Mouse (Mus musculus) left cerebral cortex, postnatal 10 days (tissue): Measurements from ENCODE around the gene Sorbs2. TPM values are rescaled to one million over a fixed set of nuclear protein-coding genes. Genes with fewer than 3 reads are reported as not detected.

Source experiments
- DNase-seq, 2 experiments: peaks; one replicate each; pipeline ENCODE4 v3.0.0; 2021 to 2022; ENCODE audit warnings: low spot score in 2 of 2, mixed read lengths in 1 of 2; ENCODE audit errors: extremely low spot score in 1 of 2
- intact Hi-C: fragments of 180-260 bp; cut with DNase I; formaldehyde crosslinking; loops from one replicate; pipeline ENCODE4 v1.15.1; 2025
- total RNA-seq, 2 experiments: library from RNA; stranded (reverse); gene quantifications; 2 replicates each; pipeline ENCODE4 v1.2.3; 2021

Sorbs2 gene
- total RNA-seq, 2 experiments from 2014 or later = 188 to 191 TPM

DNA sequence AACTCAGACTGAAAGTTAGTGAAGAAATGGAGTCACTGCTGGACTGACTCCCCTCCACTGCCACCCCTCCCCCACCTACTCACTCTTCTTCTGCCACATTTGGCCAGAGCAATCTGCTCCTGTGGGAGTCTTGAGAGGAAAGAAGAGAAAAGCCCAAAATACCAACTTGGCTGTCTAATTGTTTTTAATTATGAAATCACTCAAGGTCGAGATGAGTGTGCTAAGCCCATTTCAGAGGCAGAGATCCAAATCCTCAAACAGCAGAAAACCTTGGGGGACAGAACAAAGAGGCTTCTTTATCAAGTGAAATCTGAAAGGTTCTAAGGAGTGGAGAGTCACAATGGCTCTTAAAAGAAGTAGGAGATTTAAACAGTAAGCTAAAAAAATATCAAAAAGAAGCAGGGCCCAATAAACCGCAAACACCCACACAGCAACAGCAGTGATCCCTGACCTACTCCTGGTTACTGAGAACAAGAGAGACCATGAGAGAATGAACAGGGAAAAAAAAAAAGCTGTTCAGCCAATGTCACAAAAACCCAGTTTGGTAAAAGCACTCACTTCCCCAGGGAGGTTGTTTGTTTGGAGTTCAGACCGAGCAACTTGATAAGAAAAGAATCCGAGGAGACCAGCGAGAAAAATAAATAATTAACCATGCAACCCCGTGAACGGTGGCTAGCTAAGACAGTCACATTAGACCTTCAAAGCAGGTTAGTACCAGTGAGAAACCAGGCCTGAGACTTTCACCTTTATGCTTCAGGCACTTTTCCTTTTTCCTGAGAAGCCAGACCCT, 103.0 kb downstream of the Sorbs2 start:
- intact Hi-C loops = no loop called here
- DNase-seq = no peak

DNA sequence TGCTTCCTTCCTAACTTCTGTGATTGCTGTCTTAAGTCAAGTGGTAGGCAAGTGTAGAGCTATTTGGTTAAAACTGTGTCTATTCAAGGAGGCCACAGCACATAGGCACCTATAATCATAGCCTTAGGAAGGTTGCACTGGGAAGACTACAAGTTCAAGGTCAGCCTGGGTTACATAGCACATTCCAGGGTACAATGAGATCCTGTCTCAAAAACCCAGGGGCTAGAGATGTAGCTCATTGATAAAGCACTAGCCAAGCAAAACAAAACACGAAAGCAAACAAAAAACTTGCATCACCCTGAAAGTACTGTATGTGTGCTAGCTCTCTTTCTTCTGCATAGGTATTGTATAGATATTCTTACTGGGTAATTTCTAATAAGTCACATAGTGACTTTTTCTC, 103.7 kb downstream of the Sorbs2 start:
- intact Hi-C loops = no loop called here
- DNase-seq = no peak

DNA sequence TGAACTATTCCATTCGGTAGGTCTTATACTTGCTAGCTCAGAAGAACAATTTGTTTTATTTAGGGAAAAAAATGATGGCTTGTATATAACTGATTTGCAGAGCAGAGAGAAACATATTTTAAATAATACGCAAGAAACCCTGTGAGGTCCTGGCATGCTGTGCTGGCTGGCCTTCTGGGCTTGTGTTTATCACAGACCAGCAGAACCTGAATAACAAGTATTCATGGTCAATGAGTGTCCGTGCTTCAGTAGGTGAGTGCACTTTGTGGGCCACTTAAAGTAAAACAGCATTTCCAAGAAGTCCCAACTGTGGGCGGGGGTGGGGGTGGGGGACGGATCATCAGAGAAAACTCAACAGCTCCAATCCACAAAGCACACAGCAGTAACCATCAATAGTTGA, 107.0 kb downstream of the Sorbs2 start:
- no peak for DNase-seq
- intact Hi-C loops = no loop called here

DNA sequence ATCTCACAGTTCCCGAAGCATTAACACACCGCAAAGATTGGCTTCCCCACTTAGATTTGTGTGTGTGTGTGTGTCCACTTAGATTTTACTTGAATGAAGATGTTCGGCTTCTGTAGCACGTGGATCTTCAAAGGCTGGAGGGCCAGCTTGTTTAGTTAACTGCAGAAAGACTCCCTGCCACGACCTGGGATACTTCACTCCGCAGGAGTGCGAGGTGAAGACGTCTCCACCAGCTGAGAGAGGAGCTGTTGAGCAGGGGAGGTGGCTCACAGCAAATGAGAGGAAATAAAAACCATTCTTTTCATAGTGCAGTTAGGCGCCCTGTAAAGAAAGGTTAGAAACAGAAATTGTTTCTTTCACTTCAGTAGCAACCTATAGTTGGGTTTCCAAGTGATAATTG, 107.5 kb downstream of the Sorbs2 start:
- DNase-seq = no peak
- intact Hi-C loops = no loop called here

DNA sequence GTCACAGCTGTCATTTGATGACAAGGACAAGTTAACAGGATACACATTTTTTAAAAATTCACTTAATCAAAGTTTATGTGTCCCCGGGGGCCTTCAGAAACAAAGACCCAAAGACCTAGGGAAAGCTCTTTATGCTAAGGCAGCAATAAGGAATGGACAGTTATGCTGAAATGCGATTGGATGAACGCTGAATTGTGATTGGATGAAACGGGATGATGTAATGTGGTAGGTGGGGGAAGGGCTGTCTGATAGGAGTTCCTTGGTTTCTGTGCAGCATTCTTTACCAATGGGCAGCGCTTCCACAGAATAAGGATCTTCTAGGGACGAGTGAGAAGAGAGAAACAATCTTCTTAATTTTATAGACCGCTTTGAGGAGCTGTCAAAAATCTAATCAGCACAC, 108.0 kb downstream of the Sorbs2 start:
- intact Hi-C loops = no loop called here
- no peak for DNase-seq

DNA sequence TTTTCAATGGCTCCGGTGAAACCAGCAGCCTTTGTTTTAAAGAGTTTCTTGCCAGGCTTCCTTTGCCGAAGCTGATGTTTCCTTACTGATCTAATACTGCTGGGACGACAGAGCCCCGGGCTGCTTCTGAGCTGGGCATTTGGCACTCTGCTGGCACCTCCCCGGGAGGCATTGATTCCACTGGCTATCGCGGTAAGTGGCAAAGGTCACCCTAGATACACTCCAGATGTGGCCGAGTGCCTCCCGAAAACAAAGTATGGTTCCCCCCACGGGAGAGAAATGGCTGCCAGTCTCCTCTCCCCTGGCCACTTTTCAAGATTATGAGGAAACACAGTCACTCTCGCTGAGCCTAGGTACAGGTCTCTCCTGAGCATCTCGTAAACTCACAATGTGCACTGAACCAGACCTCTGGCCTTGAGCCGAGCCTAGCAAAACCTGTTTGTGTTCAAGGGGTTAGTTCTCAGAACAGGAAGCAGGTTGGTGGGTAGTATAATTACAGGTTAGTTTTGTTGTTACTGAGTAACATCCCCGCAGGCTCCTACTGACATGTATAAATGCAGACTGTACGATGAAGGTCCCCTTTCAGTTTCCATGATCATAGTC, 114.1 kb downstream of the Sorbs2 start:
- intact Hi-C loops = no loop called here

DNA sequence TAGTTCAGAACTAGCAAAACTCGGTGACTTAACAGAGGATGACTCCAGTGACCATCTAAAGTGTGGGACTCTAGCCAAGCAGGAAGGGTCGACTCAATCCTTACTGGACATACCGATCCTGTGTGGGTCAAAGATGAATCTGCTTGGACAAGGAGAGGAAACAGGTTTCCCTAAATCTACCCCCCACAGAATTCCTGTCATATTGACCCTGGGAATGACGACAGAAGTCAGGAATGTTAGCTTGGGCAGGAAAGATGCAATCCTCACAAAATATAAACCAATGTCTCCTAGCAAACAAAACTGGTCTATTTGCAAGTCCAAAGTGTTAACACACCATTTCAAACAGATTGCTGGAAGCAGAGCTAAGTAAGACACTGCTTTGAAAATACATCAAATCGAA, 118.8 kb downstream of the Sorbs2 start:
- no peak for DNase-seq
- intact Hi-C loops = loop anchor here (5.0 kb wide), 1 partner anchor 174 kb away; no protein-coding TSS in a partner anchor

More for the DNA sequence above, 114.1 kb downstream of the Sorbs2 start:
- DNase-seq = no peak

DNA sequence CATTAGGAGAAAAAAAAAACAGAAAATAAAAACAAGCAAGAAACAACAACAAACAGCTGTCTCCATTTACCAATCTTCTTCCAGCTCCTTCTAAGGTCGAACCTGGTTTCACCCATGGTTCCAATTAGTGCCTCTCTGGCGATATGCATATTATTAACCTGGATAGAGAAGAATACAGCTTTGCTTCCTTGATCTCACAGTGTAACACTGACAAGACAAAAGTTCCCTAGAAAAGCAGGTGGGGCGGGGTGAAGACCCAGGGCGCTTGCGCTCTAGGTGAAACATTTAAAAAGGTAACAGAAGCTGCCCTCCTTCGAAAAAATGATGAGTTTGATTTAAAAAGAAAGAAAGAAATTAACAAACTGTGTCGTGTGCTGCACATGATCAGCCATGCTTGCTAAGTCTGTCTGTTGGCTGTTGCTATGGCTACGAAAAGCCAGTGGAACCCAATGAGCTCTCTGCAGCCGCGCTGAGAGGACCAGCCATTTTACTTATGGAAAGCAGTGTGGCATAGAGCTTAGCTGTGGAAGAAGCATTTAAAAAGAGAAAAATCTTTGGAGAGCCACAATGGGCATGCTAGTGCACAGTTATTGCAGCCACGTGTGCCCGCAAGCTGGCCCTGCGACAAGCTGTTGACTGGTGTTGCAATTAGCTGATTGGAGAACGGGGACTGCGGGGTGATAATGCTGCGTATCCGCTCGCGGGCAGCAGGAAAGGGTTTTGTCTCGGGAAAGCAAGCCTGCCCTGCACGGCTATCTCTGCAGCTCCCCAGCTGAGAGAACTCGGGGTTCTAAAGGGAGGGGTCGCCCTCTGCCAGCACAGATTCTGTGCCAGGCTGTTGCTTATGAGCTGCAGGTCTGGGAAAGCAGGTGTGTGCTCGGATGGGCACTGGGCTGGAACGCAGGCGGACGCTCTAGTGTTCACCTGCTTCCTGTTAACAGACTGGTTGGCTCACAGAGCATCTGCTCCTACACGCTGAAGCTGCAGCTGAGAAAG, 120.0 kb downstream of the Sorbs2 start:
- intact Hi-C loops = loop anchor here (5.0 kb wide), 1 partner anchor 175 kb away; no protein-coding TSS in a partner anchor

DNA sequence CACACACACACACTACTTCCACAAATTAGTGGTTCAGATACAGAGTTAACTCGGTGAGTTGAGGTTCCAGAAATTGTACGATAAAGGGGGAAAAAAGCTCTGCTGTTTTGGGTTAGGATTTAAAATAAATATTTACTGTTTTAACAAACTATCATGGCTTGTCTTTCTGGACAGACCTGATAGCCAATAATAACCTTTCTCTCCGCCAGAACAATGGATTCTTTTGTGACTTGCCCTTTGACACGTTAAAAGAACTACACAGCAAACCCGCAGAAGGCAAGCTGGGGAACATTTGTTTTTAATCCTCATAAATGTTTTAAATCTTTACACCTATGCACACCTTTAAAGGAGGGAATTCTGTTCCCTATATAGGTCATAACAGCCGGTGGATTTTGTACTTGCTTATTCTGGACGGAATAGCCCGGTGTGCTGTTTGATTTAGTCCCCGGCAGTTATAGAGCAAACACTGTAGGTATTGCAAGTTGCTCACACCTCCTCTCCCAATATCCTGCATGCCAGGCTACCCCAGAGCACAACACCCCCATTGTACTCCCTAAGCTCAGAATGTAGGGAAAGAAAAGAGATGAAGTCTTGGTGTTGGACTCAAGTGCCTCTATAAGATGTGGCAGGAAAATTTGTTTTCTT, 121.0 kb downstream of the Sorbs2 start:
- intact Hi-C loops = loop anchor here (5.0 kb wide), 1 partner anchor 176 kb away; no protein-coding TSS in a partner anchor
- DNase-seq = no peak

More for the DNA sequence above, 120.0 kb downstream of the Sorbs2 start:
- DNase-seq = peak; percentile 75 to 86

DNA sequence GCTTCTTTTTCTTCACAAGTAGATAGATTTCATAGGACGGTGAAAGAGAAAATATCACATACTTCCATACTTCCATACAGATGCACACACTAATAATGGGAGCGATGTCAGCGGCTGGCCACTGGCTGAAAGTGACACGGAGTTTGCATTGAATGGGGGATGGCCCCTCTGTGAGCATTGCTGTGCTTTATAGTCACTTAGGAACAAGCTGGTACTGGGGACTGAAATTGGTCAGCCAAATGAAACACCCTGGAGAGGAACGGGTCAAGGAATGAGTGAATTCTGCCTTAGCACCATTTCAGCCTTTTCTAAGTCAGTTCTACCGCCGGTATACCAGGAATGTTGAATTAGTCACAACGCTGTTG, 121.5 kb downstream of the Sorbs2 start:
- DNase-seq = no peak
- intact Hi-C loops = loop anchor here (5.0 kb wide), 1 partner anchor 177 kb away; no protein-coding TSS in a partner anchor

DNA sequence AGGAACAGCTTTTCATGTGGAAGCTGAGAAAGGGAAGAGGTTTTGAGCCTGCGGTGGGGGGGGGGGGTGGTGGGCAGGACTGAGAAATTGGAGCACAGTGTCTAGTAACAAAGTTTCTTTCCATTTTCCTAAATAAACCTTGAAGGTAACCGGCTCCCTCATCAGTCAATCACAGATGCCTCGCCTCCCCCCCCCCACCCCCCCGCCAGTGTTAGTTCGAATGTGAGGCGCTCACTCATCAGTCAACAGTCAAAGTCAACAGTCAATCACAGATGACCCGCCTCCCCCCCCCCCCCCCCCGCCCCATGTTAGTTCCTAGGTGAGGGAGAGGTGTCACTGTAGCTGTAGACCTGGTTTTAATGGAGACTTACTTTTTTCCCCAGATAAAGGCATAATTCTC, 123.4 kb downstream of the Sorbs2 start:
- intact Hi-C loops = loop anchor here (5.0 kb wide), 1 partner anchor 124 kb away; the partner anchor contains the start of gene Sorbs2

DNA sequence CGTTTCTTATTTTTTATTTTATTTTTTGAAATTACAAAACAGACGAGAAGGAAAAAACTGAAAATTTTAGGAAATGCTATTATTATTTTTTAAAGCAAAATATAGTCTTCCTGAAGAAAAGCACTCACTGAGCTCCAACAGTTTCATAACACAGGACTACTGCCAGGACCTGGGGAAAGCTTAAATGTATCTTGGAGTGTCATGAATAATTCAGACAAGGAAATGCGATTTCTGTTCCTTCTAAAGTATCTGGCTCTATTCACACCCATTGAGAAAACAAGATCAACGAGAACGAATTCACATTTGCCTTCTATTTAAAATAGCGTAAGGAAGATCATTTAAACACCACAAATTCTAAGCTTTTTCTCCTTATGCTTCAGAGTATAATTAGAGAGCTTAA, 127.6 kb downstream of the Sorbs2 start:
- intact Hi-C loops = no loop called here
- DNase-seq = no peak

More for the DNA sequence above, 123.4 kb downstream of the Sorbs2 start:
- no peak for DNase-seq

DNA sequence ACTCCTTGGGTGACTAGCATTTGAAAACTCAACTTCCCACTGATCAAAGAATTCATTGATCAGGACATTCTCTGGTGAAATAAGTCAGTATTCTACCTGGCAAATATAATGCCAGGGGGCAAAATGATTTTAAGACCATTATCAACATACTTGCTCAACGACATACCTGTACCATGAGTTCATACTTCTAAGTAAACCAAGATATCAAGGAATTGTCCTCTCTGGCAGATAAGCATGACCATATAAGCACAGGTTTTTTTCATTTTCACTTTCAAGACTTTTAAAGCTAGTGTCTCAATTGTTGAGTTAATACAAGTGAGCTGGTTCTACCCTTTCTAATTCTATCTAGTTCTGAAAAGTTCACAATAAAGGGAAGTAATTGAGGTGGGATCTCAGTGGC, 130.2 kb downstream of the Sorbs2 start:
- intact Hi-C loops = no loop called here
- no peak for DNase-seq

DNA sequence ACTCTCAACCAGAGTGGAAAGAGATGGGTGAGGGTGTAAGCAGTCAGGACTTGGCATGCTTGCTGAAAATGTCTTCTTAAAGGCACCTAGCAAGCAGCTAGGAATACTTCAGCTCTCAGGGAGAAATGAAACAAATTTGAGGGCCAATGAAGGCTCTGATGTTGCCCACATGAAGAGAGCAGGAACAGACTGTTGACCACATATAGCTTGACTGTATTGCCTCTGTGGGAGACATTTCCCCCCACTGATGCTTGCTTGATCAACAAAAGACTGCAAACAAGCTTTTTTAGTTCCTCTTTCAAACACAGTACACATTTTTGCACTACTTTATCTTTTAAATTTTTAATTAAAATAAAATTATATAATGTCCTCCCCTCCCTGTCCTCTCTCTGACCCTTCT, 131.9 kb downstream of the Sorbs2 start:
- DNase-seq = no peak
- intact Hi-C loops = no loop called here

DNA sequence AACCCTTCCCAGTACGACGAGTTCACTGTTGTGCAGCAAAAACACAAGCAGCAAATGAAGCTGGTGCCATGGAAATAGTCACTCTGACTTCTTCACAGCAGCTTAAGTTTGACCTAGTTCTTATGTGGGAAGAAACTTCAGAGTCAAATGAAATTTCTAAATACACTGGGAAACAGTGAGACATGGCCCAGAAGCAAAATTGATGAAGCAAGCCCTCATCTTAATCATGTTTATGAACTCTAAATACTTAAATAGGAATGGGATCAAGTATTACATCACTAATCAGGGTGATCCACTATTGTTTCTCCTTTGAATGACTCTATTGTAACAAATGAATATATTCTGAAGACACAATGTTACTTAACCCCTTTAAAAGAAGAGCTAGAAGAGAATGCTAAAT, 137.1 kb downstream of the Sorbs2 start:
- intact Hi-C loops = no loop called here
- DNase-seq = no peak

DNA sequence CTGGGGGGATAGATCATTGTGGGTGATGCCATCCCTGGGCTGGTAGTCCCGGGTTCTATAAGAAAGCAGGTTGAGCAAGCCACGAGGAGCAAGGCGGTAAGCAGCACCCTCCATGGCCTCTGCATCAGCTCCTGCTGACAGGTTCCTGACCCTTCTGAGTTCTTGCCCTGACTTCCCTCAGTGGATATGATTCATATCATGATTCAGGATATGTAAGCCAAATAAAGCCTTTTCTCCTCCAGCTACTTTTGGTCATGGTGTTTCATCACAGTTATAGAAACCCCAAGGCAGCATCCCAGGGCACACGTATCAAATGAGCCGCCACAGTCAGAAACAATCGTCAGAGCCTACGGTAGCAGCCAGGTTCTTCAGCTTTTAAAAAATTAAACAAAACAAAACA, 141.5 kb downstream of the Sorbs2 start:
- intact Hi-C loops = no loop called here
- DNase-seq = no peak

DNA sequence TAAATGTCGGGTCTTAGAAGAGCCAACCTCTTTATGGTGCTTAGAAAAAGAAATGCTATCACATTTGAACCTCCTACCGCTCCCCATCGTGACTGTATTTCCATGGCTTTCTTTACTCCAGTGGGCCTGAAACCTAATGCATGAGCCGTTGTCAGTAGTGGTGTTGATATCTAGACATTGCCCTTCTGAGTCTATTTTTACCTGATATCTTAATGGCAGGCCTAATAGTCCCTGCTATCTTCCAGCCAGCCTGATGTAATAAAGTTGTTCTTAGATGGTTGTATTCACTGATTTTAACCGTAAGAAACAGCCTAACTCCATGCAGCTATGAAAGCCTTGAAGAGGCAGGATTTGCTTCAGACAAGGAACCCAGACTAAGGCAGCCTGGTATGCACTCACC, 142.4 kb downstream of the Sorbs2 start:
- DNase-seq = no peak
- intact Hi-C loops = no loop called here

DNA sequence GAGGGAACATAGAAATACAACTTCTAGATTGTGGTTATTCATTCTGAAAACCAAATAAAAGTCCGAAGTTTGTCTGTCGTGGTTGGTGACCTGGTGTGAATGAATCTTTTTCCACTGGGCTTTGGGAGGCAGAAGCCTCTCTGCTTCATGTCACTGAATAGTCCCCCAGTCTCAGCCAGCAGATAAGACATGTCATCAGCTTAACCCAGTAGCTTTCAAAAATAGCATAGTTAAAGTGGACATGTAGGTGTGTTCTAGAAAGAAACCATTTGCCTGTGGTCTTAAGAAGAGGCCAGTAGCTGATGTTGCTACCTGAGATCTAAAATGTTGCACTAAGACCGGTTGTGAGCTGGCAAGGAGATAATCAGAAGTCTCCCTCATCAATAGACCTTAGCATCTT, 150.4 kb downstream of the Sorbs2 start:
- intact Hi-C loops = no loop called here
- DNase-seq = no peak
